Mouse (Mus musculus) midbrain, postnatal 0 days (tissue): ENCODE measurements around the gene St5. TPM values are rescaled to one million over a fixed set of nuclear protein-coding genes. Genes with fewer than 3 reads are reported as not detected.

ENCODE experiments used
- ATAC-seq: fragments of 200-750 bp; cut with Nextera tagmentation; 2 replicates; pipeline ENCODE4 v1.8.0; 2017; ENCODE audit warnings: moderate number of reproducible peaks, mild to moderate bottlenecking, moderate TSS enrichment, moderate library complexity; ENCODE audit not compliant: low FRiP score
- DNase-seq: peaks from one replicate; pipeline ENCODE4 v3.0.0-alpha.2; 2015; ENCODE audit warnings: low spot score
- H3K27ac ChIP-seq: fragments of 300-500 bp; sonication (generic); 2 replicates; pipeline ENCODE4 v1.5.1; 2014; ENCODE audit warnings: low read depth, mild to moderate bottlenecking, low read length, mixed read lengths
- H3K27me3 ChIP-seq: fragments of 300-500 bp; sonication (generic); 2 replicates; pipeline ENCODE4 v1.6.1; 2014; ENCODE audit warnings: low read length, control low read depth, mixed read lengths; ENCODE audit not compliant: insufficient read depth
- H3K36me3 ChIP-seq: fragments of 300-500 bp; sonication (generic); 2 replicates; pipeline ENCODE4 v1.6.1; 2014; ENCODE audit warnings: low read length, control low read depth, mixed read lengths; ENCODE audit not compliant: insufficient read depth
- H3K4me1 ChIP-seq: fragments of 300-500 bp; sonication (generic); 2 replicates; pipeline ENCODE4 v1.6.1; 2014; ENCODE audit warnings: mild to moderate bottlenecking, control low read depth, antibody characterized with exemption, low read length, mixed read lengths; ENCODE audit not compliant: insufficient read depth
- H3K4me2 ChIP-seq: fragments of 300-500 bp; sonication (generic); 2 replicates; pipeline ENCODE4 v1.6.1; 2014; ENCODE audit warnings: low read depth, mild to moderate bottlenecking, low read length, mixed read lengths; ENCODE audit not compliant: poor library complexity, severe bottlenecking
- H3K4me3 ChIP-seq: fragments of 300-500 bp; sonication (generic); 2 replicates; pipeline ENCODE4 v1.5.1; 2014; ENCODE audit warnings: low read depth, mild to moderate bottlenecking, low read length, moderate library complexity
- H3K9ac ChIP-seq: fragments of 300-500 bp; sonication (generic); replicated peaks from 2 replicates; pipeline ENCODE4 v1.6.1; 2014; ENCODE audit warnings: mild to moderate bottlenecking, low read length, moderate library complexity, mixed read lengths; ENCODE audit not compliant: poor library complexity, severe bottlenecking
- H3K9me3 ChIP-seq: fragments of 300-500 bp; sonication (generic); 2 replicates; pipeline ENCODE4 v1.6.1; 2016; ENCODE audit warnings: low read length, control low read depth
- CTCF ChIP-seq: IDR thresholded peaks from 2 replicates; pipeline ENCODE4 v1.5.1; 2016; ENCODE audit warnings: antibody characterized with exemption, mild to moderate bottlenecking
- WGBS: fragments of 180-500 bp; shearing (Covaris S2); extraction: QIAGEN DNeasy Blood & Tissue Kit; methylation state at CpG from one replicate; pipeline ENCODE4 v1.1.7; 2014; 5-methylcytosine and 5-hydroxymethylcytosine counted together
- polyA plus RNA-seq: library from polyadenylated mRNA; unstranded; fragments of >200 nt; fragmentation: Nextera tagmentation; extraction: Ambion mirVana; gene quantifications from 2 replicates; pipeline ENCODE4 v1.2.1, GENCODE M21; 2015
- total RNA-seq: library from RNA; depleted of rRNA; stranded (reverse); fragments of >200 nt; gene quantifications from 2 replicates; pipeline ENCODE4 v1.2.3, GENCODE M21; 2014

St5 gene
- total and polyA plus RNA-seq, 2 experiments from 2014 or later = 14.4 to 48.3 TPM

GRCm38 (mm10) chr7:109561466-109562153 is 141.8 kb downstream of the St5 start:
- WGBS = 41% methylated on average over 8 of the region's 8 CpGs

GRCm38 (mm10) chr7:109559536-109559935 is 143.9 kb downstream of the St5 start:
- H3K4me3 ChIP-seq = no peak overlapping the region
- 45% methylated on average over 6 of the region's 6 CpGs for WGBS
- H3K36me3 ChIP-seq = no peaks in the 10 kb centered on the region
- ATAC-seq = no peak
- peak; percentile 43 for DNase-seq
- no peak overlapping the region for H3K4me2 ChIP-seq
- H3K4me1 ChIP-seq = no peaks in the 10 kb centered on the region
- H3K27ac ChIP-seq = no peak overlapping the region
- no peak for TF ChIP-seq CTCF
- no peaks in the 10 kb centered on the region for H3K9me3 ChIP-seq
- no peaks in the 10 kb centered on the region for H3K27me3 ChIP-seq
- no peak overlapping the region for H3K9ac ChIP-seq

More at GRCm38 (mm10) chr7:109561466-109562153, 141.8 kb downstream of the St5 start:
- Histone ChIP-seq H3K4me1 (no peaks in the 10 kb centered on the region), H3K9ac (no peak overlapping the region), H3K4me2 (no peak overlapping the region), H3K9me3 (no peaks in the 10 kb centered on the region), H3K4me3 (no peak overlapping the region), H3K27me3 (no peaks in the 10 kb centered on the region), H3K36me3 (no peaks in the 10 kb centered on the region), H3K27ac (no peak overlapping the region)
- DNase-seq = no peak
- no peak for TF ChIP-seq CTCF
- peak; percentile 62; the same call in 1 of the 2 replicates for ATAC-seq

GRCm38 (mm10) chr7:109546726-109547125 is 156.7 kb downstream of the St5 start:
- Histone ChIP-seq H3K4me1 (no peaks in the 10 kb centered on the region), H3K27me3 (no peaks in the 10 kb centered on the region), H3K36me3 (peaks cover 6% of the 10 kb centered on the region; the same call in 1 of the 2 replicates), H3K4me2 (no peak overlapping the region), H3K27ac (no peak overlapping the region), H3K9me3 (no peaks in the 10 kb centered on the region), H3K4me3 (no peak overlapping the region), H3K9ac (no peak overlapping the region)
- TF ChIP-seq CTCF = no peak
- 95% methylated on average over 5 of the region's 5 CpGs for WGBS
- ATAC-seq (no peak), DNase-seq (no peak)

- Histone ChIP-seq H3K4me1 (no peaks in the 10 kb centered on the region), H3K4me3 (no peak overlapping the region), H3K36me3 (peaks cover 6% of the 10 kb centered on the region; the same call in 1 of the 2 replicates), H3K27me3 (no peaks in the 10 kb centered on the region), H3K4me2 (no peak overlapping the region), H3K9ac (no peak overlapping the region), H3K27ac (no peak overlapping the region), H3K9me3 (no peaks in the 10 kb centered on the region)
- no peak for ATAC-seq
- WGBS = 91% methylated on average over 2 of the region's 2 CpGs
- TF ChIP-seq CTCF = peak; percentile 14; the same call in 1 of the 2 replicates
- DNase-seq = no peak
These were observed 157.2 kb downstream of the St5 start for GRCm38 (mm10) chr7:109546186-109546585.

GRCm38 (mm10) chr7:109545255-109545993 is 158.0 kb downstream of the St5 start:
- H3K27me3 ChIP-seq = no peaks in the 10 kb centered on the region
- H3K9me3 ChIP-seq = no peaks in the 10 kb centered on the region
- no peak overlapping the region for H3K9ac ChIP-seq
- peaks cover 6% of the 10 kb centered on the region; the same call in 1 of the 2 replicates for H3K36me3 ChIP-seq
- DNase-seq (no peak), ATAC-seq (no peak)
- no peak overlapping the region for H3K27ac ChIP-seq
- no peak for TF ChIP-seq CTCF
- H3K4me2 ChIP-seq = no peak overlapping the region
- H3K4me3 ChIP-seq = no peak overlapping the region
- WGBS = 70% methylated on average over 10 of the region's 10 CpGs
- no peaks in the 10 kb centered on the region for H3K4me1 ChIP-seq

GRCm38 (mm10) chr7:109544792-109545191 is 158.6 kb downstream of the St5 start:
- DNase-seq (no peak), ATAC-seq (no peak)
- no peaks in the 10 kb centered on the region for H3K27me3 ChIP-seq
- 69% methylated on average over 5 of the region's 5 CpGs for WGBS
- H3K4me3 ChIP-seq = no peak overlapping the region
- H3K36me3 ChIP-seq = peaks cover 6% of the 10 kb centered on the region; the same call in 1 of the 2 replicates
- no peaks in the 10 kb centered on the region for H3K9me3 ChIP-seq
- no peaks in the 10 kb centered on the region for H3K4me1 ChIP-seq
- H3K4me2 ChIP-seq = no peak overlapping the region
- no peak overlapping the region for H3K9ac ChIP-seq
- no peak overlapping the region for H3K27ac ChIP-seq
- no peak for TF ChIP-seq CTCF
